Mouse (Mus musculus): ENCODE results near the gene Klre1. TPM values are rescaled to one million over a fixed set of nuclear protein-coding genes. Genes with fewer than 3 reads are reported as not detected.

Klre1 gene
- not detected in 2 replicates for total RNA-seq (2021)
- long read RNA-seq: 0 reads

DNA sequence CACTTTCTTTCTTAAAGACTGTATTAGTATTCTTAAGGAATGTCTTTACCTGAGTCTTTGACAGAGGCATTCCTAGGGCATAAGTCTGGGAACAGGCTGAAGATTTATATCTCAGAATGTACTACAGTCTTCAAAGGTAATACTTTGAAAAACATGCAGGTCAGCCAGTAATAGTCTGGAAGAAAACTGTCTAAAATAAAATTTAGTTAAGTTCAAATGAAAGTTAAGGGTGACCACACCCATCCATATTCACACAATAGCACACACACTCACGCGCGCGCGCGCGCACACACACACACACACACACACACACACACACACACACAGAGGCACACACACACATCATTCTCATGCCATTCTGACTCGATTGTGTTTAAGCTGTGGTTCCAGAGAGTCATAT is at the start of gene Klre1:
Klre1 (plus strand) TSS at position 301 of the 400 bp plus-strand sequence.
- DNase-seq: no peak

DNA sequence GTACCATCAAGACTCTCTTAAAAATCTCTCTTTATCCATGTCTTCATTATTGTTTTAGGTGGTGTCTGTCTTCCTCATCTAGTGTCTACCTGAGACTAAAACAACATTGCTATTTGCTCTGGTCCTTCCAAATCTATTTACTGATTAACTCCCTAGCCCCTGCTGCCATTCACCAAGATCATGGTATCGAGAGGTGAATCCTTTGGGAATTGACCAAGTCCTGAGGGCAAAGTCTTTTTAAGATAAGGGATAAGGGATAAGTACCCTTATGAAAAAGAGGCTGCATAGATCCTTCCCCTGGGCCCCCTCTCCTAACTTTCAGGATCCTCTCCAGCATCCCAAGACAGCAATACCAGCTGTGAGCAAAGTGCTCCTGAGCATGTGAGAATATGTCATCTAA is 48.1 kb upstream of the Klre1 start:
- DNase-seq: no peak

DNA sequence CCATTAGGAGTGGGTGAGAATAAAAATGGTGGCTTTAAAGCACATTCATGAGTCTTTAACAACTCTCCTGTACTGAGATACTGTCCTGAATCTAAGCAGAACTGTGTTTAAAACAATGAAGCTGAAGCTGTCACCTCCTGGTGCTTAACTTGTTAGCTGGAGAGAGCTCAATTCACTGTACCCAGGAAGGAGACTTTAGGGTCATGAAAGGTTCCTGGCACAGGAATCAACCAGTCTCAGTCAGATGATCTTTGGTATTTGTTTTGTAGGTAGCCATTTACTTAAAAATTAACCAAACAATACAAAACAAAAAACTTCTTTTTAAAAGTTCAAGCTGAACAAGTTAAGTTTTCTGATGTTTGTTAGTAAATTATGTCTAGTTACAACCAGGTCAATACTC is 47.4 kb upstream of the Klre1 start:
- DNase-seq: no peak

DNA sequence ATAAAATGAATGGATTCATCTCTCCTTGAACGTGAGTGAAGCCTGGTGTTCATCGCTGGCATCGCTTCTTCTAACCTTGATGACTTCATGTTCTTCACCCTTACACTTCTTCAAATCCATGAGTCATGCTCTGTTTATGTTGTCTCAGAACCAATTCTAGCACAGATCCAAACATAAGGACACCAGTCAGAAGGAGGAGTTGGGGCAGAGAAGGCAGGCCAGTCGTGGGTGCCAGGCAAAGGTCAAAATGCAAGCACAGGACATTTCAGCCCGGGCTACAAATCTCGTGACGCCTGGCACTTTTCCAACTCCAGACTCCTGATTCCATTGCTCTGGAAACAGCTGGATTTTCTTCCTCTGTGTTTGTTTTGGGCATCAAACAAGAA is 45.2 kb upstream of the Klre1 start:
- DNase-seq: peak; percentile 71

DNA sequence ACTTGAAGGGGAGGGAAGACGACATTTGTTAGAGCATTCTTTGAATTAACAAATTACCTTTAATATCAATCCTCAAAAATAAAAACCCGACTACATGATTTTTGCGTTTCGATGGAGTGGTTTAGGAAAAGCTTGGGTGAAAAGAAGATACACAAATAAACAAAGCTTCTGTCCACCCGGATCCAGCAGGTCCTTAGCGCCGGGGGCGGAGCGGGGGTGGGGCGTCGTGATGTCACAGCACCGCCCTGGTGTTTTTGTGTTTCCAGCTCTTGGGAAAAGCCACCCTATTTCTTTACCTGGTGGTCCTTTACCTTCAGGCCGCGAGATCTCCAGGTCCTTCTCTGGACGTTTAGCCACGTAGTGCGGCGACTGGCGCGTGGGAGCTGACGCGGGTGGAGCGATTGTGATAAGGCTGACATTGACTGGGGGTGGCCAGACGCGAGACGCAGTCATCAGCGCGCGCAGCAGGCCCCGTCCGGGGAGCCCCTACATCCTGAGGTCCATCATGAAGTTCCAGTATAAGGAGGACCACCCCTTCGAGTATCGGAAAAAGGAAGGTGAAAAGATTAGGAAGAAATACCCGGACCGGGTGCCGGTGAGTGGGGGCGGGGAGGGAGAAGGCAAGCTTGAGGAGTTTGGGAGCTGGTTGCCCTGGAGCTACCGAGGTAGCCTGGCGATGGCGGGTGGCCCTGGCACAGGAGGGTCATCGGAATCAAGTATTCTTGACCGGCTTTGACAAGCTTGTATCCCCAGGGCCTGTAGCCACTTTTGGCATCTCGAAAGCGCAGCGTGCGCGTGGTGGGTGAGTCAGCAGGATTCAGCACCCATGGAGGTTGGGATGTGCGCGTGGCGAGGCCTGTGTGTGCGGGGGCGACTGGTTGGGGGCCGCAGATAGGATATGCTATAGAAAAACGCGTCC is 44.5 kb upstream of the Klre1 start, which contains the start of gene Gabarapl1:
Gabarapl1 (plus strand) TSS at position 219 of the 919 bp plus-strand sequence.
- DNase-seq: peak; percentile 89

DNA sequence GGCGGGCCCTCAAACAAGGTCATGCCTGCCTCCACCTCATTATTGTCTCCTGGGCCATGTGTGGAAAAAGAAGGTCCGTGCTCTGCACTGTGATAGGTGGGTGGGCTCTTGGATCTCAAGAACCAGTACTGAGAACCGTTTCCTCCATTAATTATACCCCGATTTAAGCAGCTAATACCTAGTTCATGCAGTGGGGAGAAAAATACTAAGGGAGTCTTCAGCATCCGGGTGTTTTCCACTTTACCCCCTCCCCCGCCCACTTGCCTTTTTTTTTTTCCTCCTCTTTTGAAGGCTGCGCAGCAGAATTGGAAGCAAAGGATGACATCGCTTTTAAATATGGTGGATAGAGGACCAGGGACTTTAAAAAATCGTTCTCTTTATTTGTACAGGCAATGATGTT is 43.6 kb upstream of the Klre1 start:
- no peak for DNase-seq

DNA sequence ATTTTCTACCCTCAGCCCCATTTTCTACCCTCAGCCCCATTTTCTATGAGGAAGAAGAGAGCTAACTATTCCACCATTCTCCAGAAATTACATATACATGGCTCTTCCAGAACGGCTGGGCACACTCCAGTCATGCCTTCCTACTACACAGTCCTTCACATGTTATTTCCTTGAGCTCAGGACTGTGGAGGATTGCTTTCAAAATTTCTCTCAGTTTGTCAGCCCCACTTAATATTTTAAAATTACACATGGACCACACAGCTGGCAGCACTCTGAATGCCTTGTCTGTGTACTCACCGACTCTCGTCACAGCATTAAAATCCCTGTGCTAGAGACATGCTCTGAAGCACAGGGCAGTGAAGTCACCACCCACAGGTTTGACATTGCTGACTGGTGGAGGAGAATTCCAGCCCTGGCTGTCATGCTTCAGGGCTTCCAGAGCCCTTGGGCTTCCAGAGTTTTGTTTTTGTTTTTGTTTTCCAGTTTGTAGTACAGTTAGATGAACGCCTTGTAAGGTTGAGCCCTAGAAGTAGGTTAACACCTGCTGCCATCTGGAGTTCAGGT is 43.0 kb upstream of the Klre1 start:
- DNase-seq: no peak

DNA sequence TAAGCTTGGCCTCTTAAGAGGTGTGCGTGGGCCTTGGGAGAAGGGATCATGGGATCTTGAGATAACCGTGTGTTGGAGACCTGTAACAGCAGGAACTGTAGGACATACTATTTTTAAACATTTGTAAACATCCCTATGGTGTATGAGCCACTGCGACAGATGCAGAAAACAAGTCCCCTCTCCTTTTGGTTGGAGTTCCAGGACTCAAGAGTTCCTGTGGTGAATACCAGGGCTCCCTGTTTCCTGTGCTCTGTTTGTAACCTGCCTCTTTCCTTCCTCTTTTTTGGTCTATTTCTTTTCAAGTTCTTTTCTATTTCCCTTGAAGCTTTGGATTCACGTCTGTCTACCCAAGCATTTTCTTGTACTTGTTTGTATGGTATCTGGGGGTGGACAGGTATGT is 42.0 kb upstream of the Klre1 start:
- DNase-seq: no peak

DNA sequence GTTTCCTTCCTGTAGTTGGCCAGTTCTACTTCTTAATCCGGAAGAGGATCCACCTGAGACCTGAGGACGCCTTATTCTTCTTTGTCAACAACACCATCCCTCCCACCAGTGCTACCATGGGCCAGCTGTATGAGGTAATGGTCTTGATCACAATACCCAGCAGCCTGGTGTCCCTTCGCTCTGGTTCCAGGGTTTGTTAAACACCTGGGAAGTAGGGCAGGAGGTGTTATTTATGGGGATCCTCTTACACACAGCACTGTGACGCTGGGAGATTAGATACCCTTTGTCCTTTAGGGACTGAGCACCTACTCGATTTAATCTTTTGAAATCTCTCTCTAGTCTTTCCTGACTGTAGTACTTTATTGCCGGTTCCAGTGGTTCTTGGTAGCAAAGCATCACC is 39.1 kb upstream of the Klre1 start:
- no peak for DNase-seq

DNA sequence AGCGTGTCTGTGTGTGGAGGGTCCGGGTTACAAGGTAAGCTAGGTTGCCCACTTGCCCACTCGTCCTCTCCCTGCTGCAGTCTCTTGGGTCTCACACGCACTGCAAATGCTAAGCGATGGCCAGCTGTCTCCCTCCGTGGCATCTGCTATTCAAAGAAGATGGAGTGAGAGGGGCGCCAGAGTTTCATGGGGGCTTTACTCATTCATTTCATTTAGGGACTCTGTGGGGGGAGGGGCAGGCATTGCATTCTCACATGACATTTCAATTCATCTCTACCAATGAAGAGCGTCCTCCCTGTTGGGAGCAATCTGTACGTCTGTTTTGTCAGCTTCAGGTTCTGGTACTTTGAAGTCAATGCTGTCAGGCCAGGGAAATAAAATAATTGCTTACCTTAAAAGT is 35.8 kb upstream of the Klre1 start:
- no peak for DNase-seq

DNA sequence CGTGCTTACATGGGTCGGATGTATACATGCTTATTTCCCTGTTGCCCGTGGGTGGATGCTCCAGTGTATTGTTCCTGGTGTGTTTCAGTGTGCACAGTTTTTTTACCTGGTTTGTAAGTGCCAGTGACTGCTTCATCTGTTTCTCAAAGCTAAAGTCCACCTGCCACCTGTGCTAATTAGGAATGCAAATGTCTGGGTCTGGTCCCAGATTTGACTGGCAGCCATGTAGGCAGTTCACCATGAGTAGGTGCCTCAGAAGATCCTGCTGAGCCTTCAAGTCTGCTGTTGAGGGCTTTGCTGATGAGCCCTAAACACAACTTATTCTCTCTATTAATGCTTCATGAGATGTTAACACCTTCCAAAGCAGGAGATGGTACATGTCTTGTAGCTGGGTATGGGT is 35.2 kb upstream of the Klre1 start:
- DNase-seq: no peak

DNA sequence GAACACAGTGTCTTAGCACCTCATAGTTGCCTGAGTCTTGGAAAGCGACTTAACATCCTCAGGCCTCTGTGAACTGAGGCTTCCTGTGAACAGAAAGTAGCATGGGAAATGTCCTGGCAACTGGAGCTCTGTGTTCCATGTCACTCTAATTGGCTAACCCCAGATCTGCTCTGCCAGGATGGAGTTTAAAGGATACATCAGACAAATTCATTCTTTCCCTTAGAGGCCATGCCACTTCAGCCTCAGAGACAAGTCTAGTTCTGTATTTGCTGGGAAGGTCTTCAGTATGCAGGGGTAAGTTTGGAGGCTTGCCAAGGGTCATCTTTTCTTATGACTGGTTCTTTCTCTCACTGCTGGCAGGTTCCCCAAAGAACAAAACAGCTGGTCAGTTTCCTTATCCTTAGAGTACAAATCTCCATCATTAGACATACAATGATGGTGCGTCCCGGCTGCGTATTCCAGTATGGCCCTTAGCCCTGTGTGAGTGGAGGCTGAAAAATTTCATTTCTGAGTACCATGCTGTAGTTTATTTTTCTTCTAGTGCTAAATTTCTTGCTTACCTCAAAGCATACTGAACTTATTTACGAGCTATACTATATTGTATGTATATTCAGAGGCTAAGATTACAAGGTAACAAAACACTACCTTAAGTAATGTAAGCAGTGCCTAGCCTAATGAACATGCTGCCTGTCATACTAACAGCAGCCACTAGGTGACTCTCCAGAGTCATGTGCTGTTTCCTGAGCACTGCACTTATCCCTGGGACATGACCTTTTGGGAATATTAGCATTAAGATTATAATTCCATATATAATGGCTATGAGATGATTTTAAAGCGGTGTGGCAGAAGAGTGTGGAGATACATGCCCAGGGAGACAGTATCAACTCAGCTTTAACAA is 33.7 kb upstream of the Klre1 start:
- peak; percentile 53 for DNase-seq

DNA sequence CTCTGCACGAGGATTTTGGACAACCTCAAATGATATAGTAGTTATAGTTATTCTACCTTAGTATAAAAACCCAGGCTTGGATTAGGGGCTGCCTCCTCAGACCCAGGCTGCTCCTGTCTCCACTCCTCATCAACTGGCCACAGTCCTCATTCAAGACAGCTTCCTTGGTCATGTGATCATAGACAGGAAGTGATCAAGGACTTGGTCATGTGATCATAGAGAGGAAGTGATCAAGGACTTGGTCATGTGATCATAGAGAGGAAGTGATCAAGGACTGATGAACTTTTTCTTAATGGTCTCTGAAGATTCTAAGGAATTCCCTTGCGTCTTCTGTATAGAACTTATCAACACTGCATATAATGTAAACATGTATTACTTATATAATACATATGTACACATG is 30.4 kb upstream of the Klre1 start:
- DNase-seq: no peak

DNA sequence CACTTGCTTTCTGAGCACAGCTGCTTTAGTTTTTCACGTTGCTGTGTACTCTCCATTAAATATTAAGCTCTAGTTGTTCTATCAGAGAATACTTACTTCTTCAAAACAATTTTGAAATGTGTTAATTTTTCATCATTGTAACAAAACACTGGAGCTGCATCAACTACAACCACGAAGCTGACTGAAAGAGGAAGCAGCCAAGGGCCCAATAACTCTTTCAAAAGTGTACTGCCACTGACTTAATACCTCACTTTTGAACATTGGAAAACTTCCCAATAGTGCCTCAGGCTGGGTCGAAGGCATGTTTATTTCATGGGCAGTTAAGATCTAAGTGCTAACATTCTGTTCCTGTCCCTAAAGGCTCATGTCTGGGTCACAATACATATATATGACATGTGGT is 29.7 kb upstream of the Klre1 start:
- DNase-seq: no peak

DNA sequence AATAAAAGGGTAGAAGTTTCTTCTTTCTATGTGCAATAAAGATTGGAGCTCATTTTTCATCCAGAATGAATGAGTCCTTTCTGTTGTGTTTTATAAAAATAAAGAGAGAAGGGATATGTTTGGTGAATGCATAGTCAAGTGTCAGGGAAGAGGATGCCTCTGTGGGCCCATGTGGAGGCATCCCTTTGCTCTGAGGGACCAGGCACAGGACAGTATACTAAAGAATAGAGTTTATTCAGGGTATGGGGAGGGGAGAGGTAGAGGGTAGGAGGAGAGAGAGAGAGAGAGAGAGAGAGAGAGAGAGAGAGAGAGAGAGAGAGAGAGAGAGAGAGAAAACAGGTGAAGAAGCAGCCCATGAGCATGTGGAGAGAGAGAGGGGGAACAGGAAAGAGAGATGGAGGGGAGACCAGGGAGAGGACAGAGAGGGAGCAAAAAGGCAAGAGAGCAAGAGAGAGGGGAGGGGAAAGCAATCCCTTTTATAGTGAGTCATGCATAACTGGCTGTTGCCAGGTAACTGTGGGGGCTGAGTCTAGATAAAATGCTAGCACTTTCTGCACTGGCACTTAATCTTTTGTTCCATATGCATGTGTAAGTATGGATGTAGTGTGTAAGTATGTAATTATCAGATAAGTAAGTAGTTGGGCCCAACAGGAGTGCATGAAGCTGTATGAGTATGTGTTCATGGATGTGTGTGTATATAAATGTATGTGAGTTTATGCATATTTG is 20.2 kb upstream of the Klre1 start:
- no peak for DNase-seq

DNA sequence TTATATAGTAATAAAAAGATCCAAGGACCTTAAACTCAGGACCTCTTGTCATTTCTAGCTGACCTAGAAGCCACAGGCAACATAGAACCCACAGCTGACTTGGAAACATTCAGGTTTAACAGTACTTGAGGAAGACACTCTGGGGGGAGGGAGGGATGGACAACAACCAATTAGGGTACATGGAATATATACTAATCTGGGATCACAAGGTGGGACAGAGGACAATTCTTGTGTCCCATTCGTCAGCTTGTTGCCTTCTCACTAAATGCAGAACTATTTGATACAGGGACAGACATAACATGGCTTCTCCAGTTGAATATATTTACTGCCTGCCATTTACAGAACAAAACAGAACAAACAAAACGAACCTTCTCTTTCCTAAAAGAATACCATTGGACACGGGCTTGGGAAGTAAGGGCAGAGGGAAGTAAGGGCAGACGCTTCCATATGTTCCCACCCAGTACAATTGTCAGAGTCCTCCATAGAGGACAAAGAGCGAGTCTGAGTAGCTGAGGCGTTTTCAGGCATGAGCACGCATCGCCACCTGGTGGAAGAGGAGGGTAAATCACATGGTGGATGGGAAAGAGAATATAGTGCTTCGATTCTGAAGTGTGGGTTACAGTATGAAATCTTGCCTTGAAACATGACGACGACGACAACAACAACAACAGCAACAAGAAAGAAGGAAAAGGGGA is 18.6 kb upstream of the Klre1 start:
- DNase-seq: peak; percentile 71

DNA sequence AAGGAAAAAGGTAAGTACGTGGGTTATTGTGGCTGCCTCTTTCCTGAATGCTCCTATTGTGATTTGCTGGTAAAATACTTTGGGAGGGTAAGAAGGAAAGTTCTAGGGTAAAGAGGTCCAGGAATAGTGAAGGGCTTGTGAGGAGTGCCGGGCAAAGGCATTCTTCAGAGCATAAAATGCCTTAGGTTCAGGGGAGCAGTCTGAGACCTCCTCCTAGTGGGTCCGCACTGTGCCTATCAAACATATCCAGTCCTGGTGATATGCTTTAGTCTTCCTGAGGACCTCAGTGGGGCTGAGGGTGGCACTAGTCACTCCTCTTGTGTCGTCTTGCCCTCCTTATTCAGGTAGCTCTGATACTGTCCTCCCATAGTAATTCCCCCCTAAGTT is 18.1 kb upstream of the Klre1 start:
- no peak for DNase-seq

DNA sequence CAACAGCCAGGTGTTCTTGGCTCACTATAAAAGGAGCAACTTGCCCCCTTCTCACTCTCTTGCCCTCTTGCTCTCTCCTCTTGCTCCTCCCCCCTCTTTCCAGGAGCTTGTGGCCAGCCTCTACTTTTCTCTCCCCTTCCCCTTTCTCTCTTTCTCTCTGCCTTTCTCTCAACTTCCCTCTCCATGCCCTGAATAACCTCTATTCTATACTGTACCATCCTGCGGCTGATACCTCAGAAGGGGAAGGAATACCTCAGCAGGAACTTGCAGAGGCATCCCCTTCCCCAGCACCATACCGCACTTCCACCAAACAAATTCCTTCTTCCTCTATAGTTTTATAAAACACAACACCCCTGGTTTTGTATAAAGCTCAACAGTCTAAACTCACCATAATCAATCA is 12.4 kb upstream of the Klre1 start:
- DNase-seq: no peak

DNA sequence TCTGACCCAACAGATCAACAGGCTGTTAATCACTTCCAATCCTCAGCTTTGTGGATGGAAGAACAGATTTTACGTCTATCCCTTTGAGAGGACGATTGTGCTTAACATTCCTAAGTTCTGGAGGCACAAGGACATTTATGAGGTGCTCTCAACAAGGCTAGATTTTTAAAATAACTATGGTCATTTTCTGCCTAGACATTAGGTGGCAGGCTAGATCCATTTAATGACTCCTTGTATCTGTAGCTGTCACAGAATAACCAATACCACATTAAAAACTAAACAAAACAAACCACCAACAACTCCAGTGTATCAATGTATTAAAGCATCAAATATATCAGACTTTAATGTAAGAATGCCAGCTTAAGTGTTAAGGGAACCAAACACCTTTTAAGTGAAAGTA is 2.4 kb upstream of the Klre1 start:
- DNase-seq: no peak

DNA sequence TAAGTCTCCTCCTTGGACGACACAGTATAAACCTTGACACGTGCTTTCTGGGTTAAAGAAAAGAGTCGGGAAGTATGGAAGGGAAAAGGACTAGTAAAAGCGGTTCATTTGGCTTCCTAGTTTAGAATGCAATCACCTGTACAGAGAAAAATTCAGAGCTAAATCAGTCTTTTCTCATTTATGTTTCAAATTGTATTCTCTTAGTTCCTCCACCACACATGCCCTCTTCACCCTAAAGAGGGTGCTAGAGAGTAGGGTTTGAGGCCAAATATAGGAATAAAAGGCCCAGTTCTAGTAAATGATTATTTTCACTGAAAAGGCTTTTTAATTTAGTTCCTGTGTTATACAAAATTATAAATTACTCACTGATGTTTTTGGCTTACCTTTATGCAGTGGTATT is 3.6 kb downstream of the Klre1 start:
- no peak for DNase-seq

DNA sequence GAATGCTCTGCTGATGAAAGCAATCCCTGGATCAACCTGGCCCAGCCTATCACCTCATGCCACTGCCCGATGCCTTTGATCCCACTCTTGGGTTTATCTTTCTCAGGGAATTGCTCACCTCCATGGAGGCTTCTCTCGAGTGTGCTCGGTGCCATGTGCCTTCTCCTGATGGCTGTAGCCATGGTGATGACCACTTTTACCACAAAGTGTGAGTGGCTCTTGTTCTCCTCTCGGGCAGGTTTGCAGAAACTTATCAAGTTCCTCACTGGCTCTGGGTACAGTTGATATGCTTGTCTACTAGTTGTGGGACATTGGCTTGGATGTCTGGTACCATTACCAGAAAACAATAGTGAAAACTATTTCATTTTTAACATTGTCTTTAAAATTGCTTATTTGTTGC is 4.2 kb downstream of the Klre1 start:
- no peak for DNase-seq

DNA sequence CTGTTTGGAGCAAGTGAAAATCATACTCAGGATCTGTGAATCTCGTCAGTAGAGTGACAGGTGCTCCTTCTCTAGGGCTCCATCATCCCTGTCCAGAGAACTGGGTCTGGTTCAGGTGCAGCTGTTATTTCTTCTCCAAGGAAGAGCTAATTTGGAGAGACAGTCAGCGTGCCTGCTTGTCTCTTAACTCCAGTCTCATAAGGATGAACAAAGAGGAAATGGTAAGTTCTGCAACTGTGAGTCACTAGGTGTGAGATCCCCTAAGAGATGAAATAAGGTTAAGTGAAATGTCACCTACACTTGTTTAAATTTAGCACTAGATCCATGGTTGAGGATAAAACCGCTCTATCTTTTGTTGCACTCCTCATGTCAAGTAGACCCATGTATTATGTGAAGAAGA is 5.3 kb downstream of the Klre1 start:
- no peak for DNase-seq
